Mouse (Mus musculus): ENCODE results near the gene Mmp15.

DNA sequence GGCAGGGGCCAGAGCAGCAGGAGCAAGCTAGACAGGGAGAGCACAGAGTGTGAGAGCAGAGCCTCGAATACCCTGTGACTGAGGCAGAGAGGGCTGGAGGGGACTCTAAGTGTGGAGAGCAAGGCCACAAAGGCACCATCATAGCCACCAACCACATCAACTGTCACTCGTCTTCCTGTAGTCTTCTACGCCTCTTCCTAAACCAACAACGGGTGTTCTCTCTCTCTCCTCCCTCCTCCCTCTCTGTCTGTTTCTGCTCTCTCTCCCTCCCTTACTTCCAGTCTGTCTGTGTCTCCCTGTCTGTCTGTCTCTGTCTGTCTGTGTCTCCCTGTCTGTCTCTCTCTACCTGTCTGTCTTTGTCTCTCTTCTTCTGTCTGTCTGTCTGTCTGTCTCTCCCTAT is 38.2 kb downstream of the Mmp15 start:
- TF ChIP-seq POLR2A (IDR thresholded peaks at IDR 0.05; ENCODE audit: low read depth, low read length) (no peak), CTCF (IDR thresholded peaks at IDR 0.05; ENCODE audit: borderline replicate concordance, insufficient read depth, low read length) (no peak)
